Mouse (Mus musculus): ENCODE measurements at regions not wholly inside any gene's neighbourhood (a gene's known extent, or its start where the extent isn't known, plus 50 kb on each side); places are given as distances from the start of the nearest gene placed in this dataset.

DNA sequence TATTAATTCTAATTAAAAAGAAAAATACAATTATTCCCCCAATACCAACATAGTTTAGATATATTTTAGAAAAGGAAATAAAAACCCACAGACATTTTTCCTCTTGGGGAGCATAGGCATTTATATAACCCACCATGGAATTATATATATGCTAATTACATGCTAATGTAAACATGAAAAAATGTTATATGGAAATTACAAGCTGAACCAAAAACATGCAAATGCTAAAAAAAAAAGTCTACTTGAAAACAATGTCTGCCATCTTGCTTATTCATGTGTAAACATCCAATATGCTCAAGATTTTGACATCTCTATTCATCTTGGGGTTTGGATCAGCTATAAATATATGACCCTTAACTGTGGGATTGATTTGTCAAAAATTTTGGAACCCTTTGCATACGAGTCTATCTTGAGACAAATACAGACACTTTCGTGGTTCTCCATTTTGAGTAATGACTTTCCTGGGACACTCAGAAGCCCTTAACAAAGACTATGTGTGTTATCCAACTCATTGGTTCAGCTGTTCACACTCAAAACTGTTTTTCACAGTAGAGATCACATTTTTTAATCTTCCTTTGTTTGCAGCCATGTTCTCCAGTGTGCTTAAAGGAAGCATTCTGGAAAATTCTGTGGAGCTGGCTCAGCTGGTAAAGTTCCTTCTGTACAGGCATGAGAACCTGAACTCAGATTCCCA is 208.0 kb downstream of the Gm11361 start:
- no peaks in the 10 kb centered on the region for H3K4me1 ChIP-seq (ENCODE audit: control insufficient read depth in 2 of 2, insufficient read depth in 2 of 2, low read length in 2 of 2, poor library complexity in 1 of 2)
- DNase-seq (ENCODE audit: low read depth, low spot score): no peak
- no peak overlapping the region for H3K27ac ChIP-seq (ENCODE audit: insufficient read depth, low read depth, low read length, poor library complexity, severe bottlenecking)
- in situ Hi-C loops (cut with MboI; ENCODE audit: low sequenced_read_pairs in 2 of 2, unreplicated experiment in 2 of 2): no loop called here
- TF ChIP-seq CHD2 (IDR thresholded peaks at IDR 0.05; ENCODE audit: low read depth, low read length) (no peak), ZC3H11A (IDR thresholded peaks at IDR 0.05; ENCODE audit: borderline replicate concordance, low read depth, low read length) (no peak), HCFC1 (IDR thresholded peaks at IDR 0.05; ENCODE audit: borderline replicate concordance, insufficient read depth, low read length) (no peak), ZNF384 (IDR thresholded peaks at IDR 0.05; ENCODE audit: low read depth, low read length) (no peak), MAFK (IDR thresholded peaks at IDR 0.05; ENCODE audit: insufficient read depth, low read depth, low read length) (no peak)
- no peaks in the 10 kb centered on the region for H3K36me3 ChIP-seq (ENCODE audit: control insufficient read depth, insufficient read depth, low read length, poor library complexity, severe bottlenecking)
- no peak overlapping the region for H3K4me3 ChIP-seq (ENCODE audit: insufficient read depth in 1 of 2, low read depth in 1 of 2, low read length in 2 of 2, poor library complexity in 1 of 2, severe bottlenecking in 1 of 2)
- H3K9ac ChIP-seq (ENCODE audit: insufficient read depth, low read depth, low read length, poor library complexity, severe bottlenecking): no peak overlapping the region
- H3K9me3 ChIP-seq (ENCODE audit: control insufficient read depth, insufficient read depth, low read depth, low read length): no peaks in the 10 kb centered on the region

DNA sequence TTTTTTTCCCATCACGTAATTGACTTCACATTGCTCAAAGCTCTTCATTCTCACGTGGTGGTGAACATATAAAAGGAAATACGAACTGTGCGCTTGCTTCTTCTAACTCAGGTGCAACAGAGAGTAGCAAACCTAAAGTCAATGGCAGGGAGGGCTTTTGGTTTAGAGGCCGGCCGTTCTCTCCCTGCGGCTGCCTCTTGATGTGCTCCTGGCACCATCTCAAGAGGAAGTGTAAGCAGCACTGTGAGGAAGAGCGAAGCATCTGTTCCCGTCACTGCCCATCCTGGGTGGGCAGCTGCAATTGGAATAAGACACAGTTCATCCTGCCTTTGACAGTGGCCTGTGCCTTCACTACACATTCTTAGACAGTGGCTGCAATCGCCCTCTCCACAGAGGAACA is 204.0 kb downstream of the Gm11361 start:
- Histone ChIP-seq H3K36me3 (ENCODE audit: control insufficient read depth, insufficient read depth, low read length, poor library complexity, severe bottlenecking) (no peaks in the 10 kb centered on the region), H3K9me3 (ENCODE audit: control insufficient read depth, insufficient read depth, low read depth, low read length) (no peaks in the 10 kb centered on the region), H3K27ac (ENCODE audit: insufficient read depth, low read depth, low read length, poor library complexity, severe bottlenecking) (no peak overlapping the region), H3K4me1 (ENCODE audit: control insufficient read depth in 2 of 2, insufficient read depth in 2 of 2, low read length in 2 of 2, poor library complexity in 1 of 2) (no peaks in the 10 kb centered on the region), H3K4me3 (ENCODE audit: insufficient read depth in 1 of 2, low read depth in 1 of 2, low read length in 2 of 2, poor library complexity in 1 of 2, severe bottlenecking in 1 of 2) (no peak overlapping the region), H3K9ac (ENCODE audit: insufficient read depth, low read depth, low read length, poor library complexity, severe bottlenecking) (no peak overlapping the region)
- TF ChIP-seq ZNF384 (IDR thresholded peaks at IDR 0.05; ENCODE audit: low read depth, low read length): no peak
- TF ChIP-seq HCFC1 (IDR thresholded peaks at IDR 0.05; ENCODE audit: borderline replicate concordance, insufficient read depth, low read length): no peak
- TF ChIP-seq MAFK (IDR thresholded peaks at IDR 0.05; ENCODE audit: insufficient read depth, low read depth, low read length): no peak
- no peak for TF ChIP-seq ZC3H11A (IDR thresholded peaks at IDR 0.05; ENCODE audit: borderline replicate concordance, low read depth, low read length)
- no peak for TF ChIP-seq CHD2 (IDR thresholded peaks at IDR 0.05; ENCODE audit: low read depth, low read length)
- DNase-seq (ENCODE audit: low read depth, low spot score): no peak
- in situ Hi-C loops (cut with MboI; ENCODE audit: low sequenced_read_pairs in 2 of 2, unreplicated experiment in 2 of 2): no loop called here

DNA sequence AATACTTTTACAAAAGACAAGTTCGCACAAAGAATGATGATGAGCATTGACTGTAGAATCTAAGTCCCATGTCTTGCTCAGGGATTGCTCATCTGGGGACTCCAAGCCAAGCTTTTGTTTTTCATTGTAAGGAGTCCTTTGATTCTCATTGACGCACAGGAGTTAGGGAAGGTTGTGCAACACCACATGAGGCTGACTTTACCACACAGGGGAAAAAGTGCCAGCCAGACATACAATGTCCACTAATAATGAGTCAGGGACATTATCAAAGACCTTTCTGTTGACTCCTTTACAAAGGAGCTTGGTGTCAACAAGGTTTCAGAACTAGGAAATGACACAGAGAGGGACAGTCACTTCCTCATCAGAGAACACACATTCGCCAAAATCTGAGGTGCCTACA is 200.1 kb downstream of the Gm11361 start:
- Histone ChIP-seq H3K27ac (ENCODE audit: insufficient read depth, low read depth, low read length, poor library complexity, severe bottlenecking) (no peak overlapping the region), H3K4me3 (ENCODE audit: insufficient read depth in 1 of 2, low read depth in 1 of 2, low read length in 2 of 2, poor library complexity in 1 of 2, severe bottlenecking in 1 of 2) (no peak overlapping the region), H3K9ac (ENCODE audit: insufficient read depth, low read depth, low read length, poor library complexity, severe bottlenecking) (no peak overlapping the region), H3K36me3 (ENCODE audit: control insufficient read depth, insufficient read depth, low read length, poor library complexity, severe bottlenecking) (no peaks in the 10 kb centered on the region), H3K4me1 (ENCODE audit: control insufficient read depth in 2 of 2, insufficient read depth in 2 of 2, low read length in 2 of 2, poor library complexity in 1 of 2) (no peaks in the 10 kb centered on the region), H3K9me3 (ENCODE audit: control insufficient read depth, insufficient read depth, low read depth, low read length) (no peaks in the 10 kb centered on the region)
- no peak for TF ChIP-seq ZNF384 (IDR thresholded peaks at IDR 0.05; ENCODE audit: low read depth, low read length)
- TF ChIP-seq CHD2 (IDR thresholded peaks at IDR 0.05; ENCODE audit: low read depth, low read length): no peak
- TF ChIP-seq ZC3H11A (IDR thresholded peaks at IDR 0.05; ENCODE audit: borderline replicate concordance, low read depth, low read length): no peak
- no peak for TF ChIP-seq HCFC1 (IDR thresholded peaks at IDR 0.05; ENCODE audit: borderline replicate concordance, insufficient read depth, low read length)
- TF ChIP-seq MAFK (IDR thresholded peaks at IDR 0.05; ENCODE audit: insufficient read depth, low read depth, low read length): no peak
- no peak for DNase-seq (ENCODE audit: low read depth, low spot score)
- in situ Hi-C loops (cut with MboI; ENCODE audit: low sequenced_read_pairs in 2 of 2, unreplicated experiment in 2 of 2): no loop called here

DNA sequence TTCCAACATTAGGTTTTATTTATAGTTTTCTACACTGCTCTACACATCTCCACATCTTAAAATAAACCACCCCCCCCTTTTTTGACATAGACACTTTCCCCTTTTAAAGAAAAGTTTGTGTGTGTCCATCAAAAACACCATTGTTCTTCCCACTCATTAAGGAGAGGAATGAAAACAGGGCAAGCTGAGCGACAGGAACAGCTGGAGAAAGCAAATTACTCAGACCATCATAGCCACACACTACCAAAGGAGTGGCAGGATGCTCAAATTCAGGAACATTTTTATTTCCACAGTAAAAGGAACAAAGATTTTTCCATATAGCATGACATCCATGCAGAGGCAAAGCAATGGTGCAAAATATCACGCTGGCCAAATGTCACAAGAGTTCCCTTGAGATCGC is 198.6 kb downstream of the Gm11361 start:
- H3K4me3 ChIP-seq (ENCODE audit: insufficient read depth in 1 of 2, low read depth in 1 of 2, low read length in 2 of 2, poor library complexity in 1 of 2, severe bottlenecking in 1 of 2): no peak overlapping the region
- in situ Hi-C loops (cut with MboI; ENCODE audit: low sequenced_read_pairs in 2 of 2, unreplicated experiment in 2 of 2): no loop called here
- H3K9ac ChIP-seq (ENCODE audit: insufficient read depth, low read depth, low read length, poor library complexity, severe bottlenecking): no peak overlapping the region
- TF ChIP-seq ZNF384 (IDR thresholded peaks at IDR 0.05; ENCODE audit: low read depth, low read length) (no peak), ZC3H11A (IDR thresholded peaks at IDR 0.05; ENCODE audit: borderline replicate concordance, low read depth, low read length) (no peak), HCFC1 (IDR thresholded peaks at IDR 0.05; ENCODE audit: borderline replicate concordance, insufficient read depth, low read length) (no peak), MAFK (IDR thresholded peaks at IDR 0.05; ENCODE audit: insufficient read depth, low read depth, low read length) (no peak), CHD2 (IDR thresholded peaks at IDR 0.05; ENCODE audit: low read depth, low read length) (no peak)
- no peak overlapping the region for H3K27ac ChIP-seq (ENCODE audit: insufficient read depth, low read depth, low read length, poor library complexity, severe bottlenecking)
- no peaks in the 10 kb centered on the region for H3K9me3 ChIP-seq (ENCODE audit: control insufficient read depth, insufficient read depth, low read depth, low read length)
- no peak for DNase-seq (ENCODE audit: low read depth, low spot score)
- no peaks in the 10 kb centered on the region for H3K4me1 ChIP-seq (ENCODE audit: control insufficient read depth in 2 of 2, insufficient read depth in 2 of 2, low read length in 2 of 2, poor library complexity in 1 of 2)
- H3K36me3 ChIP-seq (ENCODE audit: control insufficient read depth, insufficient read depth, low read length, poor library complexity, severe bottlenecking): no peaks in the 10 kb centered on the region

Measured in ES-E14 (cell line).